Mouse (Mus musculus) cerebellum, postnatal 10 days (tissue): ENCODE data around the gene Gm14190.
"Not testable (repeated sequence)": the region's sequence is repeated elsewhere in the genome, so short reads cannot be mapped to it uniquely, and the experiment has no call there.

Experiments
- DNase-seq, 2 experiments: peaks; one replicate each; pipeline ENCODE4 v3.0.0; 2021; ENCODE audit warnings: mixed read lengths in 2 of 2

The Gm14190 gene

GRCm38 (mm10) chr11:99690463-99690862 is at the start of gene Gm14190:
TSS of gene Gm14190 (minus strand) at chr11:99690740.
- DNase-seq: peak in 1 of 2 experiments; percentile 12

- no peak for DNase-seq
These were observed 43.6 kb upstream of the Gm14190 start, which contains the start of gene Gm14180 for GRCm38 (mm10) chr11:99734190-99734589. TSS of gene Gm14180 (minus strand) at chr11:99734290.

GRCm38 (mm10) chr11:99724061-99724460 is 33.5 kb upstream of the Gm14190 start:
- peak; percentile 77 to 83 for DNase-seq

GRCm38 (mm10) chr11:99718759-99719158 is 28.2 kb upstream of the Gm14190 start:
- peak; percentile 57 to 60 for DNase-seq

- DNase-seq: peak; percentile 24 to 44
These were observed 5.3 kb downstream of the Gm14190 start for GRCm38 (mm10) chr11:99685235-99685634.

GRCm38 (mm10) chr11:99683481-99683880 is 7.1 kb downstream of the Gm14190 start:
- DNase-seq: peak; percentile 63 to 73

- DNase-seq: no peak
These were observed 24.7 kb downstream of the Gm14190 start, which contains the start of gene Krtap4-6 for GRCm38 (mm10) chr11:99665860-99666259. TSS of gene Krtap4-6 (minus strand) at chr11:99665960.

GRCm38 (mm10) chr11:99662802-99663201 is 27.7 kb downstream of the Gm14190 start:
- no peak for DNase-seq

GRCm38 (mm10) chr11:99659256-99659655 is 31.3 kb downstream of the Gm14190 start:
- no peak for DNase-seq

GRCm38 (mm10) chr11:99658467-99659010 is 32.0 kb downstream of the Gm14190 start, which contains the start of gene Gm11563:
TSS of gene Gm11563 (minus strand) at chr11:99658960.
- DNase-seq: not testable (repeated sequence)

- DNase-seq: no peak
These were observed 33.5 kb downstream of the Gm14190 start for GRCm38 (mm10) chr11:99657051-99657450.

- no peak for DNase-seq
These were observed 40.4 kb downstream of the Gm14190 start, which contains the start of gene Gm11555 for GRCm38 (mm10) chr11:99650136-99650535. TSS of gene Gm11555 (minus strand) at chr11:99650236.

GRCm38 (mm10) chr11:99646444-99646843 is 44.1 kb downstream of the Gm14190 start:
- peak; percentile 42 to 49 for DNase-seq

- DNase-seq: no peak
These were observed 46.2 kb downstream of the Gm14190 start for GRCm38 (mm10) chr11:99644351-99644750.

GRCm38 (mm10) chr11:99643635-99644139 is 46.9 kb downstream of the Gm14190 start, which contains the start of gene Krtap4-7:
TSS of gene Krtap4-7 (minus strand) at chr11:99644089.
- DNase-seq: not testable (repeated sequence)

- DNase-seq: no peak
These were observed 49.6 kb downstream of the Gm14190 start for GRCm38 (mm10) chr11:99640926-99641325.
